Mouse (Mus musculus) neural tube, embryonic 12.5 days (tissue): ENCODE results near the gene Camta2. TPM values are rescaled to one million over a fixed set of nuclear protein-coding genes. Genes with fewer than 3 reads are reported as not detected.

Experiments used
- ATAC-seq: fragments of 200-750 bp; cut with Nextera tagmentation; 2 replicates; pipeline ENCODE4 v1.8.0; 2017; ENCODE audit warnings: low read depth, mild to moderate bottlenecking, moderate TSS enrichment, moderate library complexity; ENCODE audit not compliant: low FRiP score
- H3K27ac ChIP-seq: fragments of 300-500 bp; sonication (generic); 2 replicates; pipeline ENCODE4 v1.5.1; 2016
- H3K27me3 ChIP-seq: fragments of 300-500 bp; sonication (generic); replicated peaks from 2 replicates; pipeline ENCODE4 v1.6.1; 2016; ENCODE audit warnings: mild to moderate bottlenecking
- H3K36me3 ChIP-seq: fragments of 300-500 bp; sonication (generic); 2 replicates; pipeline ENCODE4 v1.6.1; 2016; ENCODE audit warnings: mild to moderate bottlenecking
- H3K4me1 ChIP-seq: fragments of 300-500 bp; sonication (generic); 2 replicates; pipeline ENCODE4 v1.6.1; 2016
- H3K4me2 ChIP-seq: fragments of 300-500 bp; sonication (generic); replicated peaks from 2 replicates; pipeline ENCODE4 v1.6.1; 2016; ENCODE audit warnings: mild to moderate bottlenecking
- H3K4me3 ChIP-seq: fragments of 300-500 bp; sonication (generic); 2 replicates; pipeline ENCODE4 v1.5.1; 2016
- H3K9ac ChIP-seq: fragments of 300-500 bp; sonication (generic); 2 replicates; pipeline ENCODE4 v1.6.1; 2016; ENCODE audit warnings: mild to moderate bottlenecking
- H3K9me3 ChIP-seq: fragments of 300-500 bp; sonication (generic); 2 replicates; pipeline ENCODE4 v1.6.1; 2016; ENCODE audit warnings: mild to moderate bottlenecking
- WGBS: fragments of 180-500 bp; shearing (Covaris S2); methylation state at CpG from one replicate; pipeline ENCODE4 v1.1.7; 2016; 5-methylcytosine and 5-hydroxymethylcytosine counted together
- polyA plus RNA-seq: library from polyadenylated mRNA; unstranded; fragments of >200 nt; fragmentation: Nextera tagmentation; extraction: Ambion mirVana; gene quantifications from 2 replicates; pipeline ENCODE4 v1.2.1, GENCODE M21; 2016

Camta2 gene
- polyA plus RNA-seq, 1 experiment from 2014 or later = 16.7 TPM

- peaks cover 34% of the 10 kb centered on the region for H3K36me3 ChIP-seq
These were observed 871 bp downstream of the Camta2 start for GRCm38 (mm10) chr11:70686901-70687566.

GRCm38 (mm10) chr11:70683640-70684039, 4.3 kb downstream of the Camta2 start:
- H3K27ac ChIP-seq = no peak overlapping the region
- H3K36me3 ChIP-seq = peaks cover 48% of the 10 kb centered on the region
- no peaks in the 10 kb centered on the region for H3K9me3 ChIP-seq
- H3K9ac ChIP-seq = no peak overlapping the region
- no peaks in the 10 kb centered on the region for H3K27me3 ChIP-seq
- WGBS = 94% methylated on average over 5 of the region's 5 CpGs
- H3K4me1 ChIP-seq = peaks cover 20% of the 10 kb centered on the region
- no peak overlapping the region for H3K4me2 ChIP-seq
- no peak for ATAC-seq
- H3K4me3 ChIP-seq = no peak overlapping the region; the same call in 1 of the 2 replicates

More at GRCm38 (mm10) chr11:70686901-70687566, 871 bp downstream of the Camta2 start:
- ATAC-seq = peak; percentile 69
- WGBS = 4% methylated on average over 16 of the region's 16 CpGs
- Histone ChIP-seq H3K4me3 (peak overlapping the region; percentile 78), H3K4me2 (peak overlapping the region; percentile 91), H3K9ac (peak overlapping the region; percentile 82), H3K4me1 (peaks cover 20% of the 10 kb centered on the region), H3K27me3 (no peaks in the 10 kb centered on the region), H3K27ac (peak overlapping the region; percentile 55; the same call in 1 of the 2 replicates), H3K9me3 (no peaks in the 10 kb centered on the region)

GRCm38 (mm10) chr11:70681897-70682581, 5.9 kb downstream of the Camta2 start:
- ATAC-seq = peak; percentile 78
- WGBS = 23% methylated on average over 11 of the region's 11 CpGs
- H3K4me2 ChIP-seq = 0 out of 2 replicates have a peak overlapping the region, but pooled peaks have one; percentile 14

DNA sequence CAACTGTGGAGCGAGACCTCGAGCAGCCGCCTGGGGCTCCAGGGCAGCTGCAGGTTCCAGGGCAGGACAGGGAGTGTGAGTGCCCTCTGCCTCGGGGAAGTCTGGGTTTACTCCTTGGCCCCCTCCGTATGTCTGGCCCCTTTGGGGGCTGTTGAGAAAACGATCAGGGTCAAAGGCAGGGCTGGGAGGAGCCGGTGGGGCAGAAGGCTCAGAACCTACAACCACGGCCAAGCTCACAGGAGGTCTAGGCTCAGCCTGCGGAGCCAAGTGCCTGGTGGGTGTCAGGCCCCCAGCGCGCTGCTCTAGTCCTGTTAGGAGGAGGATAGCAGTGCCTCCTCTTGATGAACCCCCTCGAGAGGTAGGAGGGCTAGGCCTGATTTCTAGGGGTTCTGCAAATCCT, 6.7 kb downstream of the Camta2 start:
- Histone ChIP-seq H3K36me3 (peaks cover 55% of the 10 kb centered on the region), H3K4me3 (no peak overlapping the region), H3K4me1 (peaks cover 11% of the 10 kb centered on the region), H3K4me2 (no peak overlapping the region), H3K27me3 (no peaks in the 10 kb centered on the region), H3K9me3 (no peaks in the 10 kb centered on the region), H3K27ac (no peak overlapping the region), H3K9ac (no peak overlapping the region)
- 61% methylated on average over 12 of the region's 12 CpGs for WGBS
- ATAC-seq = no peak

More at GRCm38 (mm10) chr11:70681897-70682581, 5.9 kb downstream of the Camta2 start:
- H3K9me3 ChIP-seq = no peaks in the 10 kb centered on the region
- peaks cover 13% of the 10 kb centered on the region for H3K4me1 ChIP-seq
- 0 out of 2 replicates have a peak overlapping the region, but pooled peaks have one; percentile 18 for H3K9ac ChIP-seq
- no peaks in the 10 kb centered on the region for H3K27me3 ChIP-seq
- no peak overlapping the region for H3K27ac ChIP-seq
- H3K4me3 ChIP-seq = no peak overlapping the region
- H3K36me3 ChIP-seq = peaks cover 51% of the 10 kb centered on the region

DNA sequence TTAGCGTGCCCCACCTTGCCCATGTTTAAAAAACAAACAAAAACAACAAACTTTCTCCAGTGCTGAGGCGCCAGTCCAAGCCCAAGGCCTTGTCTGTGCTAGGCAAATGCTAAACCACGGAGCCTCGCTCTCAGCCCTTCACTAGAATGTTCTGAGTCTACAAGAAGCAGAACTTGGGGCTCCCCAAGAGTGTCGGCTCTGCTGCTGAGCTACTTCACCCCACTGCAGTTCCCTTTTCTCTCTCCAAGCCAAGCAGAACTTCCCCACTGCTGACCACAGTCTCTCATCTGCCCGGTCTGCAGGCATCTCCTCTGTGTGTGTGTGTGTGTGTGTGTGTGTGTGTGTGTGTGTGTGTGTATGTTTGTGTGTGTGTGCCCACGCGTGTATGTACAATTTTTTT, 8.0 kb downstream of the Camta2 start:
- H3K4me3 ChIP-seq = no peak overlapping the region
- no peak for ATAC-seq
- H3K27me3 ChIP-seq = no peaks in the 10 kb centered on the region
- H3K27ac ChIP-seq = no peak overlapping the region
- H3K9ac ChIP-seq = no peak overlapping the region
- H3K9me3 ChIP-seq = no peaks in the 10 kb centered on the region
- peaks cover 11% of the 10 kb centered on the region for H3K4me1 ChIP-seq
- peaks cover 58% of the 10 kb centered on the region for H3K36me3 ChIP-seq
- H3K4me2 ChIP-seq = no peak overlapping the region
- WGBS = 94% methylated on average over 8 of the region's 8 CpGs

DNA sequence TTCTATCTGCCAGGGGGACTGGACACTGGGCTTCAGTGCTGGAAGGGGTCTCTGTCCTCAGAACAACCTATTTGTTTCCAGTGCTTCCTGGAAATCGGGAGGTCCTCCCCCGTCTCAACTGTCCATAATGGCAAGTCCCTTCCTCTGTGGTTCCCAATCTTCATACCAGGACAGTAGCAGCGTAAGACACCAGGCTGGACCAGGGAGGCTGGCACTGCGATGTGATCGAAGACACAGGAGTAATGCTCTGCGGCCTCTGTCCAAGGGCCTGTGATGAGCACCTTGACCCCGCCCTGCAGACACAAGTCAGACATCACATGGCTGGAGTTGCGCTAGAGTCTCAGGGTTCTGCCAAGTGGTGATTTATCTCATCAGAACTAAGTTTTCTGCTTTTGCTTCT, 8.5 kb downstream of the Camta2 start:
- 96% methylated on average over 8 of the region's 8 CpGs for WGBS
- Histone ChIP-seq H3K9ac (no peak overlapping the region), H3K9me3 (no peaks in the 10 kb centered on the region), H3K27me3 (no peaks in the 10 kb centered on the region), H3K4me3 (no peak overlapping the region), H3K4me1 (peaks cover 11% of the 10 kb centered on the region), H3K36me3 (peaks cover 57% of the 10 kb centered on the region), H3K27ac (no peak overlapping the region), H3K4me2 (no peak overlapping the region)
- ATAC-seq = no peak

DNA sequence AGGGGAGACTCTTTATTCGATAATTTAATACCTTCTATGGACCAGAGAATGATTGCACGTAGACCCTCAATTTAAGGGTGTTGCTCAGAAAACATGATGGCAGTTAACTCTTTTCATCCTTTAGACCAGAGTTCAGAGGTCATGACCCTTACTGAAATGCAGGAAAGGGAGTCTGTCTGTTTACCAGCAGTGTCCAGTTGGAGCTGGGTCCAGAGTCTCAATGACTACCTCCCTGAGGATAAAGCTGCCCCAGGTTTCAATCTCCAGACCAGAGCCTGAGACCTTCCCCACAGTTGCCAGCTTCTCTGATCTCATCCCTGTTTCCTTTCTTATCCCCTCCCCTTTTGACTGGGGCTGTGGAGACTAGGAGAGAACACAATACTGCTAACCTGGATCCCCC, 9.3 kb downstream of the Camta2 start:
- ATAC-seq = no peak
- peaks cover 11% of the 10 kb centered on the region for H3K4me1 ChIP-seq
- H3K9me3 ChIP-seq = no peaks in the 10 kb centered on the region
- H3K4me2 ChIP-seq = no peak overlapping the region
- 67% methylated on average over 2 of the region's 2 CpGs for WGBS
- H3K27me3 ChIP-seq = no peaks in the 10 kb centered on the region
- H3K4me3 ChIP-seq = no peak overlapping the region
- no peak overlapping the region for H3K9ac ChIP-seq
- H3K36me3 ChIP-seq = peaks cover 50% of the 10 kb centered on the region
- H3K27ac ChIP-seq = no peak overlapping the region

- 87% methylated on average over 9 of the region's 9 CpGs for WGBS
- H3K27me3 ChIP-seq = no peaks in the 10 kb centered on the region
- no peak overlapping the region for H3K9ac ChIP-seq
- no peak for ATAC-seq
- H3K9me3 ChIP-seq = no peaks in the 10 kb centered on the region
- H3K36me3 ChIP-seq = peaks cover 46% of the 10 kb centered on the region
- H3K4me1 ChIP-seq = peaks cover 11% of the 10 kb centered on the region
- H3K4me2 ChIP-seq = no peak overlapping the region
- no peak overlapping the region for H3K27ac ChIP-seq
- no peak overlapping the region for H3K4me3 ChIP-seq
These were observed 9.8 kb downstream of the Camta2 start for GRCm38 (mm10) chr11:70678092-70678491.

DNA sequence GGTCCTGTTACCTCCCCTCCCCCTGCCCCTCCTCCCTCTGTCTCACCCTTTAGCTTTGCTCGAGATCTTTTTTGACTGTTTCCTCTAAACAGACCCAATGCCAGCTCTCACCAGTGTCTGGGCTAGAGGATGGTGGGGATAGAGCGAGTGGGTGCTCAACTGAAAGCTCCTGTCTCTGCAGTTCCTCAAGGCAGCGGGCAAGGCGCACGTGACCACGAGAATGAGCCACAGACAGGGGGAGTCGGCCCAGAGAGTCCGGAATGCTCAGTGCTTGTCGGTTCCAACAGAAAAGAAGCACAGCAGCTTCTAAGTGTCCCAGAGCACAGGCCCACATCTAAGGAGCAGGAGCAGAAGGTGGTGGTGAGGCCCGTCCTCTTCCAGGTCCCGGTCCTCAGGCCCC, 13.4 kb downstream of the Camta2 start:
- WGBS = 78% methylated on average over 11 of the region's 11 CpGs
- peaks cover 18% of the 10 kb centered on the region for H3K4me1 ChIP-seq
- ATAC-seq = no peak
- H3K4me3 ChIP-seq = no peak overlapping the region
- H3K9ac ChIP-seq = no peak overlapping the region
- no peak overlapping the region for H3K4me2 ChIP-seq
- H3K36me3 ChIP-seq = peaks cover 32% of the 10 kb centered on the region
- no peaks in the 10 kb centered on the region for H3K27me3 ChIP-seq
- no peaks in the 10 kb centered on the region for H3K9me3 ChIP-seq
- H3K27ac ChIP-seq = no peak overlapping the region

- no peaks in the 10 kb centered on the region for H3K9me3 ChIP-seq
- no peak overlapping the region for H3K9ac ChIP-seq
- H3K27ac ChIP-seq = no peak overlapping the region
- peaks cover 32% of the 10 kb centered on the region for H3K36me3 ChIP-seq
- H3K4me1 ChIP-seq = peaks cover 18% of the 10 kb centered on the region
- WGBS = 64% methylated on average over 6 of the region's 6 CpGs
- H3K27me3 ChIP-seq = no peaks in the 10 kb centered on the region
- no peak overlapping the region for H3K4me2 ChIP-seq
- ATAC-seq = no peak
- no peak overlapping the region for H3K4me3 ChIP-seq
These were observed 13.9 kb downstream of the Camta2 start for GRCm38 (mm10) chr11:70674014-70674413.

GRCm38 (mm10) chr11:70671333-70672047, 16.4 kb downstream of the Camta2 start:
- Histone ChIP-seq H3K27ac (no peak overlapping the region), H3K36me3 (peaks cover 37% of the 10 kb centered on the region), H3K4me1 (peaks cover 26% of the 10 kb centered on the region), H3K27me3 (no peaks in the 10 kb centered on the region), H3K4me2 (peak overlapping the region; percentile 77), H3K9me3 (no peaks in the 10 kb centered on the region), H3K9ac (0 out of 2 replicates have a peak overlapping the region, but pooled peaks have one; percentile 5), H3K4me3 (no peak overlapping the region)
- whole genome bisulfite sequencing = 86% methylated on average over 16 of the region's 16 CpGs
- no peak for ATAC-seq

DNA sequence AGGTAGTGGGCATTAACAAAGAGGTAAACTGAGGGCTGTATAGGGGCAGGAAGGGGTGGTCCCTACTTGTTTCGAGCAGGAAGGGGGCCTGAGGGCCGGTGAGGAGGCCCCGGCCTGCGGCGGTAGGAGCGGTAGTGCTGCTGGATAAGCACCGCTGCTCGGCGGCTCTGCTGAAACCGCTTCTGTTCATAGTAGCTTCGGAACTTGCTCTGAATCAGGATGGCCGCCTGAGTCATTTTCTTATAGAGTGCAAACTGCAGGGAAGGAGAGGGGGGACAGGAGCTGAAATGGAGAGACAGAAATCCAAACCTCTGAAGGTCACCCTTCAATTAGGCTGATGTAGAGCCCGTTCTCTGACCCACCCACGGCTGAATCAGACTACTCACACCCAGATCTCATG, 17.4 kb downstream of the Camta2 start:
- Histone ChIP-seq H3K4me3 (peak overlapping the region; percentile 57), H3K4me2 (peak overlapping the region; percentile 77), H3K36me3 (peaks cover 32% of the 10 kb centered on the region), H3K27me3 (no peaks in the 10 kb centered on the region), H3K9ac (peak overlapping the region; percentile 76), H3K27ac (peak overlapping the region; percentile 89; the same call in 1 of the 2 replicates), H3K4me1 (peaks cover 26% of the 10 kb centered on the region), H3K9me3 (no peaks in the 10 kb centered on the region)
- WGBS = 51% methylated on average over 14 of the region's 14 CpGs
- no peak for ATAC-seq
